Mouse (Mus musculus) heart, embryonic 12.5 days (tissue): ENCODE results near the gene Zfp12. TPM values are rescaled to one million over a fixed set of nuclear protein-coding genes. Genes with fewer than 3 reads are reported as not detected.

ENCODE experiments used
- ATAC-seq: fragments of 200-750 bp; cut with Nextera tagmentation; 2 replicates; pipeline ENCODE4 v1.8.0; 2017; ENCODE audit warnings: moderate TSS enrichment, moderate library complexity; ENCODE audit not compliant: insufficient number of reproducible peaks, low FRiP score
- H3K27ac ChIP-seq: fragments of 300-500 bp; sonication (generic); 2 replicates; pipeline ENCODE4 v1.5.1; 2016; ENCODE audit warnings: mild to moderate bottlenecking, moderate library complexity; ENCODE audit not compliant: poor library complexity, severe bottlenecking
- H3K27me3 ChIP-seq: fragments of 300-500 bp; sonication (generic); replicated peaks from 2 replicates; pipeline ENCODE4 v1.6.1; 2016; ENCODE audit warnings: mild to moderate bottlenecking, moderate library complexity
- H3K36me3 ChIP-seq: fragments of 300-500 bp; sonication (generic); 2 replicates; pipeline ENCODE4 v1.6.1; 2016; ENCODE audit warnings: mild to moderate bottlenecking, moderate library complexity
- H3K4me1 ChIP-seq: fragments of 300-500 bp; sonication (generic); replicated peaks from 2 replicates; pipeline ENCODE4 v1.6.1; 2016; ENCODE audit warnings: mild to moderate bottlenecking
- H3K4me2 ChIP-seq: fragments of 300-500 bp; sonication (generic); 2 replicates; pipeline ENCODE4 v1.6.1; 2016; ENCODE audit warnings: mild to moderate bottlenecking, moderate library complexity
- H3K4me3 ChIP-seq: fragments of 300-500 bp; sonication (generic); 2 replicates; pipeline ENCODE4 v1.5.1; 2016; ENCODE audit warnings: mild to moderate bottlenecking
- H3K9ac ChIP-seq: fragments of 300-500 bp; sonication (generic); 2 replicates; pipeline ENCODE4 v1.6.1; 2016; ENCODE audit warnings: mild to moderate bottlenecking, moderate library complexity
- H3K9me3 ChIP-seq: fragments of 300-500 bp; sonication (generic); replicated peaks from 2 replicates; pipeline ENCODE4 v1.6.1; 2016; ENCODE audit warnings: mild to moderate bottlenecking, moderate library complexity
- WGBS: fragments of 180-500 bp; shearing (Covaris S2); methylation state at CpG from one replicate; pipeline ENCODE4 v1.1.7; 2016; 5-methylcytosine and 5-hydroxymethylcytosine counted together
- polyA plus RNA-seq: library from polyadenylated mRNA; unstranded; fragments of >200 nt; fragmentation: Nextera tagmentation; extraction: Ambion mirVana; gene quantifications from 2 replicates; pipeline ENCODE4 v1.2.1, GENCODE M21; 2016

Gene Zfp12
- polyA plus RNA-seq, 1 experiment from 2014 or later, result 11.3 TPM

GRCm38 (mm10) chr5:143266794-143267193 lies 31.8 kb downstream of the Zfp12 start:
- peaks cover 37% of the 10 kb centered on the region for H3K4me1 ChIP-seq
- H3K9ac ChIP-seq, result no peak overlapping the region
- no peaks in the 10 kb centered on the region for H3K9me3 ChIP-seq
- H3K4me3 ChIP-seq, result no peak overlapping the region
- H3K36me3 ChIP-seq, result peaks cover 30% of the 10 kb centered on the region
- no peak overlapping the region for H3K27ac ChIP-seq
- peaks cover 8% of the 10 kb centered on the region; the same call in 1 of the 2 replicates for H3K27me3 ChIP-seq
- WGBS, result 82% methylated on average over 6 of the region's 6 CpGs
- ATAC-seq, result no peak
- no peak overlapping the region for H3K4me2 ChIP-seq

GRCm38 (mm10) chr5:143268985-143269362 lies 34.0 kb downstream of the Zfp12 start:
- peaks cover 8% of the 10 kb centered on the region for H3K36me3 ChIP-seq
- peak overlapping the region; percentile 95 for H3K4me3 ChIP-seq
- H3K9ac ChIP-seq, result peak overlapping the region; percentile 94
- peaks cover 3% of the 10 kb centered on the region; the same call in 1 of the 2 replicates for H3K27me3 ChIP-seq
- H3K4me2 ChIP-seq, result peak overlapping the region; percentile 86
- no peak for ATAC-seq
- peaks cover 37% of the 10 kb centered on the region for H3K4me1 ChIP-seq
- WGBS, result 29% methylated on average over 8 of the region's 8 CpGs
- no peaks in the 10 kb centered on the region for H3K9me3 ChIP-seq
- no peak overlapping the region for H3K27ac ChIP-seq

GRCm38 (mm10) chr5:143269363-143270150 lies 34.6 kb downstream of the Zfp12 start, which contains the start of gene Zfp316:
Zfp316 (minus strand) TSS chr5:143270022.
- ATAC-seq, result peak; percentile 80
- under 1% methylated on average over 78 of the region's 79 CpGs for WGBS
- peak within 1 kb of the TSS; percentile 71 for H3K27ac ChIP-seq

GRCm38 (mm10) chr5:143270151-143270519 lies 35.2 kb downstream of the Zfp12 start:
- Histone ChIP-seq H3K4me1 (peaks cover 31% of the 10 kb centered on the region), H3K36me3 (no peaks in the 10 kb centered on the region), H3K4me2 (peak overlapping the region; percentile 86), H3K9ac (peak overlapping the region; percentile 94), H3K4me3 (peak overlapping the region; percentile 95), H3K27me3 (peaks cover 15% of the 10 kb centered on the region), H3K9me3 (no peaks in the 10 kb centered on the region), H3K27ac (0 out of 2 replicates have a peak overlapping the region, but pooled peaks have one; percentile 71)
- peak; percentile 19; the same call in 1 of the 2 replicates for ATAC-seq
- 7% methylated on average over 12 of the region's 12 CpGs for WGBS

More at GRCm38 (mm10) chr5:143269363-143270150, 34.6 kb downstream of the Zfp12 start, which contains the start of gene Zfp316:
- peak within 1 kb of the TSS; percentile 94 for H3K9ac ChIP-seq
- H3K27me3 ChIP-seq, result peaks cover 9% of the 10 kb centered on the region
- peak within 1 kb of the TSS; percentile 86 for H3K4me2 ChIP-seq
- H3K9me3 ChIP-seq, result no peaks in the 10 kb centered on the region
- peaks cover 2% of the 10 kb centered on the region; the same call in 1 of the 2 replicates for H3K36me3 ChIP-seq
- peak within 1 kb of the TSS; percentile 95 for H3K4me3 ChIP-seq
- peaks cover 36% of the 10 kb centered on the region for H3K4me1 ChIP-seq

- H3K4me3 ChIP-seq, result no peak overlapping the region
- H3K9me3 ChIP-seq, result no peaks in the 10 kb centered on the region
- no peak overlapping the region for H3K4me2 ChIP-seq
- peaks cover 30% of the 10 kb centered on the region for H3K27me3 ChIP-seq
- no peak for ATAC-seq
- 61% methylated on average over 6 of the region's 6 CpGs for WGBS
- no peak overlapping the region for H3K9ac ChIP-seq
- H3K4me1 ChIP-seq, result peaks cover 25% of the 10 kb centered on the region
- H3K36me3 ChIP-seq, result no peaks in the 10 kb centered on the region
- no peak overlapping the region for H3K27ac ChIP-seq
Measured at GRCm38 (mm10) chr5:143271642-143272041, 36.7 kb downstream of the Zfp12 start.

GRCm38 (mm10) chr5:143272108-143272507 lies 37.1 kb downstream of the Zfp12 start:
- Histone ChIP-seq H3K9ac (no peak overlapping the region), H3K27ac (no peak overlapping the region), H3K4me2 (no peak overlapping the region), H3K27me3 (peaks cover 34% of the 10 kb centered on the region), H3K9me3 (no peaks in the 10 kb centered on the region), H3K4me3 (no peak overlapping the region), H3K4me1 (peaks cover 25% of the 10 kb centered on the region), H3K36me3 (no peaks in the 10 kb centered on the region)
- 73% methylated on average over 3 of the region's 3 CpGs for WGBS
- no peak for ATAC-seq

GRCm38 (mm10) chr5:143272540-143273330 lies 37.8 kb downstream of the Zfp12 start:
- 83% methylated on average over 16 of the region's 16 CpGs for WGBS
- no peaks in the 10 kb centered on the region for H3K9me3 ChIP-seq
- peaks cover 40% of the 10 kb centered on the region for H3K27me3 ChIP-seq
- no peak overlapping the region for H3K27ac ChIP-seq
- H3K4me3 ChIP-seq, result no peak overlapping the region
- ATAC-seq, result no peak
- H3K9ac ChIP-seq, result no peak overlapping the region
- H3K4me1 ChIP-seq, result peaks cover 25% of the 10 kb centered on the region
- no peak overlapping the region for H3K4me2 ChIP-seq
- no peaks in the 10 kb centered on the region for H3K36me3 ChIP-seq

GRCm38 (mm10) chr5:143275761-143276160 lies 40.8 kb downstream of the Zfp12 start:
- Histone ChIP-seq H3K9ac (no peak overlapping the region), H3K4me3 (no peak overlapping the region), H3K4me1 (peaks cover 6% of the 10 kb centered on the region), H3K4me2 (no peak overlapping the region), H3K36me3 (no peaks in the 10 kb centered on the region), H3K9me3 (no peaks in the 10 kb centered on the region), H3K27me3 (peaks cover 65% of the 10 kb centered on the region), H3K27ac (no peak overlapping the region)
- WGBS, result 52% methylated on average over 5 of the region's 5 CpGs
- no peak for ATAC-seq

- peaks cover 84% of the 10 kb centered on the region for H3K27me3 ChIP-seq
Measured at GRCm38 (mm10) chr5:143279247-143279646, 44.3 kb downstream of the Zfp12 start.

GRCm38 (mm10) chr5:143284762-143285161 lies 49.8 kb downstream of the Zfp12 start:
- no peak overlapping the region for H3K4me2 ChIP-seq
- no peak overlapping the region for H3K4me3 ChIP-seq
- H3K9me3 ChIP-seq, result no peaks in the 10 kb centered on the region
- no peak for ATAC-seq
- no peaks in the 10 kb centered on the region for H3K36me3 ChIP-seq
- peaks cover 14% of the 10 kb centered on the region for H3K4me1 ChIP-seq
- H3K27me3 ChIP-seq, result peaks cover 90% of the 10 kb centered on the region
- H3K27ac ChIP-seq, result no peak overlapping the region
- H3K9ac ChIP-seq, result no peak overlapping the region
- 39% methylated on average over 6 of the region's 6 CpGs for WGBS

More at GRCm38 (mm10) chr5:143279247-143279646, 44.3 kb downstream of the Zfp12 start:
- Histone ChIP-seq H3K4me2 (no peak overlapping the region), H3K4me1 (no peaks in the 10 kb centered on the region), H3K4me3 (no peak overlapping the region), H3K9ac (no peak overlapping the region), H3K36me3 (no peaks in the 10 kb centered on the region), H3K9me3 (no peaks in the 10 kb centered on the region), H3K27ac (no peak overlapping the region)
- no peak for ATAC-seq
- 44% methylated on average over 10 of the region's 10 CpGs for WGBS

GRCm38 (mm10) chr5:143287774-143288328 lies 52.9 kb downstream of the Zfp12 start:
- ATAC-seq, result 0 out of 2 replicates have a peak, but pooled peaks have one; percentile 3
- peaks cover 18% of the 10 kb centered on the region for H3K4me1 ChIP-seq
- H3K9ac ChIP-seq, result no peak overlapping the region; the same call in 1 of the 2 replicates
- H3K27me3 ChIP-seq, result peaks cover 97% of the 10 kb centered on the region
- H3K36me3 ChIP-seq, result no peaks in the 10 kb centered on the region
- H3K4me2 ChIP-seq, result peak overlapping the region; percentile 72
- no peak overlapping the region for H3K27ac ChIP-seq
- whole genome bisulfite sequencing, result 2% methylated on average over 48 of the region's 48 CpGs
- peak overlapping the region; percentile 40 for H3K4me3 ChIP-seq
- H3K9me3 ChIP-seq, result no peaks in the 10 kb centered on the region; the same call in 1 of the 2 replicates
